Mouse (Mus musculus): ENCODE results near the gene Sos2. TPM values are rescaled to one million over a fixed set of nuclear protein-coding genes. Genes with fewer than 3 reads are reported as not detected.

Sos2 gene
- total RNA-seq (2023), result 26.2 TPM

GRCm38 (mm10) chr12:69681566-69682061 is at the start of gene Sos2:
TSS of gene Sos2 (minus strand) at chr12:69681852.

DNA sequence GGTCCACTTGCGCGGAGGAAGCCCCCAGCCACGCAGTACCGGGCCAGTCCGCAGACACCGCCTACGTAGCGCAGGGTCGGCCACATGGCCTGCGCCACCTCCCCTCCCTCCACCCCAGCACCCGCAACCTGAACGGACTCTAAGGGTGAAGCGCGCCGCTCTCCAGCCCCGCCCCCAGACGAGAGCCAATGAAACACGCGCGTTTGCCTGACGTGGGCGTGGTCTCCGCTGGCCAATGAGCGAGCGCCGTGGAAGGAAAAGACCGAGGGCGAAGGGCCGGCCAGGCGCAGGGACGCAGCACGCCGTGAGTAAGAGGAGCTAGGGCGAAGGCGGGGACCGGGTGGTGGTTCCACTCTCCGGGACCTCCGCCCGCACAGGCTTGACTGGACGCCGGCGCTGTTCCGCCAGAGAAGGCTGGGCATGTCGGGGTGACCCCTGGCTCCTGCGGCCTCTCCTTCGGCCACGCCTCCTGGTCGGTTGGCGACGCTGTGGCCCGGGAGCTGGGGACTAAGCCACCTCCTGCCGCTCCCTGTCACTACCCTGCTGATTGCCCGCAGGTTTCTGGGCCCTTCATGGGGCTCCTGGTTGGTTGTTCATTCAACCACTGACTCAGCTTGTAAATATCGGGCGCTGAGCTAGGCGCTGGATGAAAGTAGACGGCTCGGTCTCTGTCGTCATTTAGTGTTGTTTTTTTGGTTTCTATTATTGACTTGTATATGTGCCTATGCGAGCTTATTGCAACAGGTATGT is 43.2 kb upstream of the Sos2 start, which contains the start of the genes L2hgdh and Atp5s:
Gene L2hgdh, minus strand, starts transcription at position 163 of the 750 bp plus-strand sequence.
Gene Atp5s, plus strand, starts transcription at position 240 of the 750 bp plus-strand sequence.

DNA sequence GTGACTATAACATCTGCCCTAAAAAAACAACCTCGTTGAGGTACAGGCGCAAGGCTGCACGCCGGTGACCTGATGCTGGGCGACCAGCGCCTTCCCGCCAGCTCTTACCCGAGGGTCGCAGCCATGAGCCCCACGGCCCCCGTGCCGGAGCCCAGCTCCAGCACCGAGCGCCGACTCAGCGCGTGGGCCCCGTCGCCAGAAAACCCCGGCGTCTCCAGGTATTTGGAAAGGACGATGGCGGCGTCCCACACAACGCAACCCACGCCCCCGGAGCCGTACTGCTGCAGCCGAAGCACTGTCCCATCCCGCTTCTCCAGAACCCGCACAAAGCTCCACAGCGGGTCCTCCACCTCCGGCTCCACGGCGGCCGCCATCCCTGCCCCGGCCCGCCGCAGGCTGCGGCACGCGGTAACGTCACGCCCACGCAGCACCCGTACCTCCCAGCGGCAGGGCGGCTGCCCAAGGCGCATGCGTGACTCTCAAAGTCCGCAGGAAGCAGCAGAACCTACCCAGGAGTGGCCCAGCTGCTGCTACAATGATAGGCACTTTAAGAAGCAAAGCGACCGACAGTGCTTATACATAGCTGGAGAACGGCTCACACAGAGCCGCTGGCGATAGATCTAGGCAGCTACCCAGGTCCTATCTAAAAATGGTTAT is 98.9 kb downstream of the Sos2 start, which contains the start of gene Vcpkmt:
Gene Vcpkmt, minus strand, starts transcription at position 416 of the 657 bp plus-strand sequence.

Other genes with a start within 250 kb of the Sos2 start
- gene Vcpkmt, start 98.8 kb downstream of the Sos2 start, total RNA-seq (2023), result 20.0 TPM
- gene L2hgdh, start 43.0 kb upstream of the Sos2 start, total RNA-seq (2023), result 5.1 TPM
- 7.6 TPM for gene Atp5s, start 43.1 kb upstream of the Sos2 start, total RNA-seq (2023)
- 0.49 TPM for gene Cdkl1, start 109.4 kb upstream of the Sos2 start, total RNA-seq (2023)
- 1.6 TPM for gene Atl1, start 210.8 kb upstream of the Sos2 start, total RNA-seq (2023)
- gene Map4k5, start 211.3 kb upstream of the Sos2 start, total RNA-seq (2023), result 19.7 TPM

All from CD8-positive naive resting alpha-beta T cell, adult 57 days (primary cell).